Mouse (Mus musculus): ENCODE measurements around the gene Npr2. TPM values are rescaled to one million over a fixed set of nuclear protein-coding genes. Genes with fewer than 3 reads are reported as not detected.

The Npr2 gene
- polyA plus RNA-seq, 1 experiment from 2014 or later, result 14.4 TPM

DNA sequence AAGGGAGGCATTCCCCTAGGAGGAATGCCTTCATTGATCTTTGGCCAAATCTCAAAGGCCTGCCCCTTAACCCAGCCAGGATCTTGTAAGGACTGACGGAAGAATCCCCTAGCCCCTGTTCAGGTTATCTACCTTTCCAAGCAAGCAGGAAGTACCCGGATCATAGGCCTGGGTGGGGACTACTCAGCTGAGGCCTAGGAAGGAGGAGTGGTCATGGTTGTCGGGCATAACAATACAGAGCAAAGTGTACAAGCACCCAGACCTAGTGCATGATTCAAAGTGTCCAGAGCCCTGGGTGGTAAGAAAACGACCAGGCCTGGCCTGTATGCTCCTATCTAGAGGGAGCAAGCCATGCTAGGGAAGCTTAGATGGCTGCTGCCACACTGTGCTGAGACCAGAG, 43.9 kb downstream of the Npr2 start:
- H3K4me3 ChIP-seq (replicated peaks), result no peak overlapping the region
- no peak overlapping the region for H3K27ac ChIP-seq
- no peaks in the 10 kb centered on the region for H3K9me3 ChIP-seq
- peaks cover 11% of the 10 kb centered on the region for H3K4me1 ChIP-seq (replicated peaks)
- WGBS, result 80% methylated on average over 4 of the region's 4 CpGs
- no peak overlapping the region for H3K9ac ChIP-seq (replicated peaks)
- peaks cover 52% of the 10 kb centered on the region for H3K36me3 ChIP-seq
- H3K27me3 ChIP-seq, result no peaks in the 10 kb centered on the region
- ATAC-seq (ENCODE audit: insufficient number of reproducible peaks, insufficient read depth, low FRiP score, low TSS enrichment, low read depth), result no peak
- H3K4me2 ChIP-seq, result no peak overlapping the region

DNA sequence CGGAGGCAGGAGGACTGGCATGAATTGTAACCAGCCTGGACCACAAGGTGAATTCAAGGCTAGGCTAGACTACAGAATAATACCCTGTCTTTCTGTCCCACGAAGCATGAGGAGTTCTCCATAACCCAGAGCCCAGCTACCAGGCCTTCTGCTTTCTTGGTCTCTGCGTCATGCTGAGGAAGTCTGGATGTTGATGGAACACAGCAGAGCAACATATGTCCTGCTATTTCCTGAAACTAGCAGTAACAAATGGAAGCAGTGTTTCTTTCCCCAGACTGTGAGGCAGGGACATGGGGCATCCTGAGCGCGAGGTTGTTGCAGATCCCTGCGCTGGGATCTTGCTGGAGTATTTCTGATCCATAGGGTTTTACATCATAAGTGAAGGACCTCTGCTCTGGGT, 46.8 kb downstream of the Npr2 start:
- H3K9me3 ChIP-seq, result no peaks in the 10 kb centered on the region
- H3K4me2 ChIP-seq, result no peak overlapping the region
- H3K27ac ChIP-seq, result no peak overlapping the region
- H3K9ac ChIP-seq (replicated peaks), result no peak overlapping the region
- peaks cover 77% of the 10 kb centered on the region for H3K36me3 ChIP-seq
- H3K27me3 ChIP-seq, result no peaks in the 10 kb centered on the region
- H3K4me1 ChIP-seq (replicated peaks), result no peaks in the 10 kb centered on the region; the same call in 1 of the 2 replicates
- H3K4me3 ChIP-seq (replicated peaks), result no peak overlapping the region
- WGBS, result 88% methylated on average over 6 of the region's 6 CpGs
- no peak for ATAC-seq (ENCODE audit: insufficient number of reproducible peaks, insufficient read depth, low FRiP score, low TSS enrichment, low read depth)

DNA sequence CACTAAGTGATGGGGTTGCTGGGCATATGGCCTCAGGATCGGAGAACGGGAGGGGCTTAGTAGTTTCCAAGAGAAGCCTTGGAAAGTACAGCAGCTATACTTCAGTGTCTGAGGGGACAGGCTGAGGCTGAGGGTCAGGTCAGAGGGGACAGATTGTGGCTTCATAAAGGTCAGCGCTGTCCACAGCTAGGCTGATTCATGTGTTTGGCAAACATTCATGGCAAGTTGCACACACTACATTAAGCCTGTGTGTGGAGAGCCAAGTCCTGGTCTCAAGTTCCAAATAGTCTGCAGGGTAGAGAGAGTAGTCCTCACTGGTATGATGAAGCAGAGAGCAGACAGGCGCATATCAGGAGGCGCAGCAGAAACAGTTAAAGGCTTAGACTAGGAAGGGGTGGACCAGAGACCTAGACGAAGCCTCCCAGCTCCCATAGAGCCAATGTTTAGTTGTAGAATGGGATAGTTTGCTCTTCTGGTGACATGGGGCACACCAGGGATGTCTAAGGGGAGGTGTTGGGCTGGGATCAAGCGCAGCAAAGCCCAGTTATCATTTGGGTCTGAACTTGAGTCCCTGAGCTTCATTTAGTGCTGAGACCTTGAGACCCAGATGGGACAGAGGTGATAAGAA, 47.8 kb downstream of the Npr2 start:
- Histone ChIP-seq H3K9ac (replicated peaks) (no peak overlapping the region), H3K4me1 (replicated peaks) (no peaks in the 10 kb centered on the region), H3K9me3 (no peaks in the 10 kb centered on the region), H3K36me3 (peaks cover 70% of the 10 kb centered on the region), H3K4me2 (no peak overlapping the region), H3K27ac (no peak overlapping the region), H3K27me3 (no peaks in the 10 kb centered on the region), H3K4me3 (replicated peaks) (no peak overlapping the region)
- ATAC-seq (ENCODE audit: insufficient number of reproducible peaks, insufficient read depth, low FRiP score, low TSS enrichment, low read depth), result no peak
- 83% methylated on average over 7 of the region's 7 CpGs for WGBS

DNA sequence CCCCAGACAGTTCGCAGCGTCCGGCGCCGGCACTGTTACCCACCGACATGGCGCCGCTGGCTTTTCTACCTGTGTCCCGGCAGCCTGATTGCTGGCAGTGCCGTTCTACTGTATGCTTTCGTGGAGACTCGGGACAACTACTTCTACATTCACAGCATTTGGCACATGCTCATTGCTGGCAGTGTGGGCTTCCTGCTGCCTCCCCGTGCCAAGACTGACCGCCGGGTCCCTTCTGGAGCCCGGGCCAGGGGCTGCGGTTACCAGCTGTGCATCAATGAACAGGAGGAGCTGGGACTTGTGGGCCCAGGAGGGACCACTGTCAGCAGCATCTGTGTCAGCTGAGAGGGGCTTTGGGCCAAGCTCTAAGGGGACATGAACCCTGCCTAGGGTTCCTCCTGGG, 58.3 kb downstream of the Npr2 start:
- WGBS, result 94% methylated on average over 17 of the region's 17 CpGs
- Histone ChIP-seq H3K9ac (replicated peaks) (no peak overlapping the region), H3K4me1 (replicated peaks) (no peaks in the 10 kb centered on the region), H3K27me3 (no peaks in the 10 kb centered on the region), H3K27ac (no peak overlapping the region), H3K9me3 (no peaks in the 10 kb centered on the region), H3K4me2 (no peak overlapping the region), H3K36me3 (peaks cover 44% of the 10 kb centered on the region), H3K4me3 (replicated peaks) (no peak overlapping the region)
- no peak for ATAC-seq (ENCODE audit: insufficient number of reproducible peaks, insufficient read depth, low FRiP score, low TSS enrichment, low read depth)

DNA sequence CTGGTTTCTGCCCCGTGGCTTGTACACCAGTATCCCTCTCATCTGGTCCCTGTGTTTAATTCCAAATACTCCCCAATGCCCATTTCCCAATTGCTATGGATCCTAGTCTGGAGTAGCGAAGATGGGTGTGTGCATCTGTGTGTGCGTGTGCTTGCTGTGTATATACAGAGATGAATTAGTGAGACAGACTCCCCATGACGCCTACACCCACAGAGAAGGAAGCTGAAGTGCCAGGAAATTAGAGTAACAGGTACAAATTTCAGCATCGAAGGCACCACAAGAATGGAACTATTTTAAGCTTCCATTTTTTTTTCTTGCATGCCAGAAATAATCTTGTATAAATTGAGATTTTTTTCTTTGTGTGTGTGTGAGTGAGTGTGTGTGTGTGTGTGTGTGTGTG, 59.3 kb downstream of the Npr2 start:
- Histone ChIP-seq H3K4me1 (replicated peaks) (peaks cover 5% of the 10 kb centered on the region; the same call in 1 of the 2 replicates), H3K4me3 (replicated peaks) (no peak overlapping the region), H3K9me3 (no peaks in the 10 kb centered on the region), H3K27ac (no peak overlapping the region), H3K36me3 (peaks cover 34% of the 10 kb centered on the region), H3K27me3 (no peaks in the 10 kb centered on the region), H3K9ac (replicated peaks) (no peak overlapping the region), H3K4me2 (no peak overlapping the region)
- ATAC-seq (ENCODE audit: insufficient number of reproducible peaks, insufficient read depth, low FRiP score, low TSS enrichment, low read depth), result no peak
- WGBS, result 84% methylated on average over 5 of the region's 5 CpGs

DNA sequence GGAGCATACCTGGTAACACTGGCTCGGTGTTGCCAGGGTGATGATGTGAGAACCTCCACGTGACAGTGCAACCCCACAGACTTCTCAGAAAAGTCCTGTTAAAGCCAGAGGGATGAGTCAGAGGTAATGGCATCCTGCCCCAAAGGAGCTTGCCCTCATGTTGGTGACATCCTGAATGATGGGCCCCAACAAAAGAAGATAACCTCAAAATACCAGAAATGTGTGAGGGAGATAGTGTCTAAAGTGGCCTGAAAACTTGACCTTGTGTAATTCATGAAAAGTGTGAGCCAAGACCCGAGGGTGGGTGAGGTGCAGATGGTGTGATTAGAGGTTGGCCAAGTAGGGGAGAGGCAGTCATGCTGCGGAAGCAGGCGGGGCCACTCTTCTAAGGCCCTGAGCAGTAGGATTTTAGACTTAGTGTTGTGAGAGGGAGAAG, 62.1 kb downstream of the Npr2 start:
- Histone ChIP-seq H3K4me3 (replicated peaks) (no peak overlapping the region), H3K4me1 (replicated peaks) (peaks cover 5% of the 10 kb centered on the region; the same call in 1 of the 2 replicates), H3K4me2 (no peak overlapping the region), H3K36me3 (peaks cover 15% of the 10 kb centered on the region), H3K27ac (no peak overlapping the region), H3K9ac (replicated peaks) (no peak overlapping the region), H3K9me3 (no peaks in the 10 kb centered on the region), H3K27me3 (no peaks in the 10 kb centered on the region)
- ATAC-seq (ENCODE audit: insufficient number of reproducible peaks, insufficient read depth, low FRiP score, low TSS enrichment, low read depth), result no peak
- 79% methylated on average over 5 of the region's 5 CpGs for WGBS

DNA sequence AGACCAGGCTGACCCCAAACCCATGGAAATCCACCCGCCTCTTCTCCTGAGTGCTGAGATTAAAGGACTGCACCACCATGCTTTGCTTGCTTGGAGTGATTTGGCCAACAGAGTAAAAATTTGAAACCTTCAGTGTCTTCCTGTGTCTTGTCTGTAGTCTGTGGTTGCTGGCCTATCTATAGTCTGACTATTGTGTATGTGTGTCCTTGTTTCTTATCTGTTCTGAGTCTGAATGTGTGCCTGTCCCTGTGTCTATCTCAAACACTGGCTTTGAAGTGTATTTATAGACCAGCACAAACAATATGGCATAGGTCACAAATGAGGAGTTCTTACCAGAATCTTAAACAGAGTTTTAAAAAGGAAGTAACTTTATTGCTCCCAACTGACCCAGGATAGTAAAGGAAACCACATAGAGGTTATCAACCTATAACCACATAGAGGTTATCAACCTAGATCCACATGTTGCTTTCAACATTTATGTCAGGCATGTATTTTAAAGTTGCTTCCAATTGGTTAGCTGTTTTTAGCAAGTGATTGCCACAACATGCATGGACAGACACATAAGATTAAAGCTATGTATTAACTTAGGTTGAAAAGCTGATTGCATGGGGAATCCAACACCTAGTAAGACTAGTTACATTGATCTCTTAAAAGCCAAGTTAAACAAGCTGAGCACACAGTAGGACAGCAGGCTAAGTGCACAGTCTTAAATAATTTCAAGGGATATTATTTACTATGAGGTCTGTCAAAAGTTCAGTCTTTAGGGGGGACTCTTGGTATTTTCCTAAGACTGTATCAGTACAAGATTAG, 62.9 kb downstream of the Npr2 start:
- ATAC-seq (ENCODE audit: insufficient number of reproducible peaks, insufficient read depth, low FRiP score, low TSS enrichment, low read depth), result no peak
- Histone ChIP-seq H3K9ac (replicated peaks) (no peak overlapping the region), H3K27me3 (no peaks in the 10 kb centered on the region), H3K4me3 (replicated peaks) (no peak overlapping the region), H3K9me3 (no peaks in the 10 kb centered on the region), H3K27ac (no peak overlapping the region), H3K4me2 (no peak overlapping the region), H3K36me3 (peaks cover 7% of the 10 kb centered on the region), H3K4me1 (replicated peaks) (peaks cover 5% of the 10 kb centered on the region; the same call in 1 of the 2 replicates)
- 88% methylated on average over 1 of the region's 1 CpGs for WGBS

DNA sequence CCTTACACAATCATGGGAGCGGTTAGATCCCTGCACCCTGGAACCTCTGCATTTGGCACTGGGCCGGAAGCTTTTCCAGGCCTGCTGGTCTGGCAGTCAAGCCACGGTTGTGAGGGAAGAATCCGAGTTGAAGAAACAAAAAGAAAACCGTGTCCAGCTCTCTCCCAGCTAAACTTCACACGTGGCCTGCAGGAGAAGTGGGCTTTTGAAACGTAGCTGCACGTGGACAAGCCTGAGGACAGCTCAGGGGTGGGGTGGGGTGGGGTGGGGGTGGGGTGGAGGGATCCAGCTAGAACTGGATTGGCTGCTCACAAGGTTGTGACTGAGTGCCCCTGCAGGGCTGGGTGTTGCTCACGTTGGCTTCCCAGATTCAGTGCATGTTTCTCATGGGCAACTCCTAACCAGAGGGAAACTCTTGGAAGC, 63.5 kb downstream of the Npr2 start:
- Histone ChIP-seq H3K9ac (replicated peaks) (no peak overlapping the region), H3K4me3 (replicated peaks) (no peak overlapping the region), H3K9me3 (no peaks in the 10 kb centered on the region), H3K27me3 (no peaks in the 10 kb centered on the region), H3K4me2 (no peak overlapping the region), H3K27ac (no peak overlapping the region), H3K4me1 (replicated peaks) (peaks cover 5% of the 10 kb centered on the region; the same call in 1 of the 2 replicates), H3K36me3 (peaks cover under 1% of the 10 kb centered on the region; the same call in 1 of the 2 replicates)
- 32% methylated on average over 9 of the region's 9 CpGs for WGBS
- no peak for ATAC-seq (ENCODE audit: insufficient number of reproducible peaks, insufficient read depth, low FRiP score, low TSS enrichment, low read depth)

DNA sequence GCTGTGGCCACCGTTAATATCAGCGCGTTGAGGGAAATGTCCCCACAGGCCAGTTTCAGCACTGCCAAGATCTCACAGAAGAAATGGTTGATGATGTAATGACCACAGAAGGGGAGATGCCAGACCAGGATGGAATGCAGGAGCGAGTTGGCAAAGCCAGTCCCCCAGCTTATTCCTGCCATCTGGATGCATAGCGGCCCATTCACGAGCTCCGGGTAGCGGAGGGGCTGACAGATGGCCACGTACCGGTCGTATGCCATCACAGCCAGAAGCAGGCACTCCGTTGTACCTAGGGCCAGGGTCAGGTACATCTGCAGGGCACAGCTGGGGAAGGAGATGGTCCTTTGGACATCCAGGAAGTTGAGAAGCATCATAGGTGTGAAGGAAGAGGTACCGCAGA, 64.8 kb downstream of the Npr2 start:
- WGBS, result 89% methylated on average over 13 of the region's 13 CpGs
- ATAC-seq (ENCODE audit: insufficient number of reproducible peaks, insufficient read depth, low FRiP score, low TSS enrichment, low read depth), result no peak

DNA sequence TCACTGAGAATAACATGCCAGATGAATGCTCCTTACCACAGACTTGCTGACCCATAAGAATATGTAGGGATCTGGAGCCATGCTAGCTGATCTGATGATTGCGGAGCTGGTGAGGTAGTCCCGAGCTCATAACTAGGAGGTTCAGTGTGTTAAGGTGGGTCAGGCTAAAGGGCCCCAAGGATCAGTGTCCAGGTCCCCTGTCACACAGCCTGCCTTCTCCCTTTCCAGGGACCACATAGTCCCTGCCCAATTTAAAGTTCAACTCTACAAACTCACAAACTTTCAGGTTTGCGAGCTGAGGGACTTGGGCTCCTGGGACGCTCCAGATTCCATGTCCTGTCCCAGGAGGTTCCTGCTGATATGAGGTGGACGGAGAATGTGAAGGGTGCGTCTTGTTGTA, 69.0 kb downstream of the Npr2 start, which contains the start of gene Olfr70:
Olfr70 (minus strand) TSS at position 101 of the 400 bp plus-strand sequence.
- 90% methylated on average over 6 of the region's 6 CpGs for WGBS
- Histone ChIP-seq H3K4me2 (no peak within 1 kb of the TSS), H3K27ac (no peak within 1 kb of the TSS), H3K4me3 (replicated peaks) (no peak within 1 kb of the TSS), H3K9ac (replicated peaks) (no peak within 1 kb of the TSS), H3K4me1 (replicated peaks) (no peaks in the 10 kb centered on the region), H3K9me3 (no peaks in the 10 kb centered on the region), H3K27me3 (0 out of 2 replicates have a peak, but pooled peaks cover 3% of the 10 kb centered on the region), H3K36me3 (no peaks in the 10 kb centered on the region)
- ATAC-seq (ENCODE audit: insufficient number of reproducible peaks, insufficient read depth, low FRiP score, low TSS enrichment, low read depth), result no peak

More for the DNA sequence above, 64.8 kb downstream of the Npr2 start:
- no peak overlapping the region for H3K27ac ChIP-seq
- peaks cover 5% of the 10 kb centered on the region; the same call in 1 of the 2 replicates for H3K4me1 ChIP-seq (replicated peaks)
- H3K27me3 ChIP-seq, result no peaks in the 10 kb centered on the region
- H3K4me3 ChIP-seq (replicated peaks), result no peak overlapping the region
- H3K9ac ChIP-seq (replicated peaks), result no peak overlapping the region
- H3K4me2 ChIP-seq, result no peak overlapping the region
- no peaks in the 10 kb centered on the region for H3K36me3 ChIP-seq
- H3K9me3 ChIP-seq, result no peaks in the 10 kb centered on the region

All from limb, embryonic 12.5 days (tissue).